Mouse (Mus musculus): ENCODE data around the gene Irf2.

Irf2 gene

DNA sequence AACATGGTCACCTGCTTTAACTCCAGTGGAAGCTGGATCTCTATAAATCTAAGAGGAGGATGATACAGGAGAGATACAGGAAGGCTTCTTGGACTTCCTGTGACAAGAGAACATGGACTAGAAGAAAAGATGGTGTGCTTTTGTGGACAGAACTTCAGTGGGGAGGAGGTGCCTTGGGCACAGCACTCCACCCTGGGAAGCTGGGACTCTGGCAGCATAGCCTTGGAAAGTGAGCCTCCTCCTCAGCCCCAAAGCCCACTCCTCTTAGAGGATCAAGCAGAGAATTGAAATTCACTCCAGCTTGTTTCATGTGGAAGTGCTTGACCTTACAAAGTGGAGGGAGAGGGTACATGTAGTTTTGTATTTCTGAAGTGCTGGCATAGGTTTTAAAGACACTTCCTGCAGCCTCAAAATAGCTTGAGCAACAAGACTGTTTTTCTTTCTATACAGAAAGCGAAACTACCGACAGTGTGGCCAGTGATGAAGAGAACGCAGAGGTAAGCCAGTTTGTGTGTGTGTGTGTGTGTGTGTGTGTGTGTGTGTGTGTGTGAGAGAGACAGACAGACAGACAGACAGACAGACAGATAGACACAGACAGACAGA, 104.9 kb downstream of the Irf2 start:
- no peak for DNase-seq (ENCODE audit: low read depth)

- no peak for DNase-seq (ENCODE audit: low read depth)
Measured at GRCm38 (mm10) chr8:46844974-46845774, 105.6 kb downstream of the Irf2 start.

DNA sequence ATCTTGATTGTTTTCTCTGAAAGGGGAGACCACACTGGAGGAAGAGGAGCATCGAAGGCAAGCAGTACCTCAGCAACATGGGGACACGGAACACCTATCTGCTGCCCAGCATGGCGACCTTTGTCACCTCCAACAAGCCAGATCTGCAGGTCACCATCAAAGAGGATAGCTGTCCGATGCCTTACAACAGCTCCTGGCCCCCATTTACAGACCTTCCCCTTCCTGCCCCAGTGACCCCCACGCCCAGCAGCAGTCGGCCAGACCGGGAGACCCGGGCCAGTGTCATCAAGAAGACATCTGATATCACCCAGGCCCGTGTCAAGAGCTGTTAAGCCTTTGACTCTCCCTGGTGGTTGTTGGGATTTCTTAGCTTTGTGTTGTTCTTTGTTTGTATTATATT, 106.4 kb downstream of the Irf2 start:
- no peak for DNase-seq (ENCODE audit: low read depth)

- no peak for DNase-seq (ENCODE audit: low read depth)
Measured at GRCm38 (mm10) chr8:46846893-46847292, 107.4 kb downstream of the Irf2 start.

GRCm38 (mm10) chr8:46848011-46848641, 108.6 kb downstream of the Irf2 start:
- DNase-seq (ENCODE audit: low read depth): no peak

DNA sequence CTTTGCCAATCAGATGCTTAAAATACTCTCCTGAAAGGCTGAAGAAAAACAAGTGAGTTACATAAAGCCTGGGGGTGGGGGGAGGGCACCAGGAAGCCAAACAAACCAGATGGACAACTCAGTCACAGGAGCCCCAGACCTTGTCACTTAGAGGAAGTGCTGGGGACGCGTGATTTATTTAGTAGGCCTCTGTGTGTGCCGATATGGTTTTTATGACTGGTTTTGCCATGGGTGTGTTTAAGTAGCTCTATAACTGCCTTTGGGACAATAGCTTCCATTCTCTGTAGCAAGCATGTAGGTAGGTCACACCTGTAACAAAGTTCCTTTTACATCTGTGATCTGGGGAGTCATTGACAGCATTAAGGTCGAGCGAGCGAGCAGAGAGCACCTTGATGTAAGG, 109.4 kb downstream of the Irf2 start:
- no peak for DNase-seq (ENCODE audit: low read depth)

DNA sequence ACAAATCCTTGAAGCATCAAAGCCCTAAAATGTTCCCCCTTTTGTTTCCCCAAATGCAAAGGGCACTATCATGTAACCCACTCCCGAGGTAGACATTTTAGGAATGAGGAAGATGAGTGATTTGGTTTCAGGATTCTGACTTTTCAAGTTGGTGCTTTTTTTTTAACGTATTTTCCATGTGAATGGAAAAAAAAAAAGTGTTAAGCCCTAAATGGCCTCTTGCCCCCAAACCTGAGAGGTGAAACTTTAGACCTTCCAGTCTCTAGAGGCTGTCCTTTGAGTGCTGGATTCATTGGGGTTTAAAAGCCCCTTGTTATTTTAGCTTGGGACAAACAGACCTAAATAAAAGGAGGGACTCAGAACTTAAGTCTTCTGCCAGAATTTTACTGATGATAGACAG, 109.9 kb downstream of the Irf2 start:
- DNase-seq (ENCODE audit: low read depth): no peak

DNA sequence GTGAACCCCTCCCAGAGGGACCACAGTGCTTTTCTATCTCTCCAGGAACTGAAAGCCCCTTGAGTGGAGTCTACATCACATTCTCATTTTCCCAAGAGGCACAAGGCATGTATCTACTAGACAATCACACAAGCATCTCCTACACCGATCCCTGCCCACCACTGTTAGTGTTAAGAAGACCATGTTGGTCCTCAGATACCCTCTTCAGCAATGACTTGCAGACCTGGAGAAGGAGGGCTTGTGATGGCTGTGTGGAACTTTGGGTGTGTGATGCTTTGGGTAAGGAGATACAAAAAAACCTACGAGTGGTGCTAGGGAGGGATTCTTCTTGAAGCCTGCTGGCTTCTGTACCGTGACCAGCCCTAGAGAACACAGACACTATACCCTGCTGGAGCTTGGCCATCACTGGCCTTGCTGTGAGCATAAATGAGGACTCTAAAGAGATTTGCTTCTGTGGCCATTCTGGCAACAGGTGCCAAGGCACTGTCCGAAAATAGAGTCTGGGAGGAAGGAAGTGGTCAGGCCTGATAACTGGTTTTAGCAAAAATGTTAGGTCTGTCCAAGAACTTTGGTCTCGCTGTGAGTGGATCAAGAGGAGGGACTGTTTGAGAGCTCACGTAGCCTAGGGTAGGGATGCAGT, 110.8 kb downstream of the Irf2 start:
- DNase-seq (ENCODE audit: low read depth): no peak

- no peak for DNase-seq (ENCODE audit: low read depth)
Measured at GRCm38 (mm10) chr8:46851560-46851959, 112.0 kb downstream of the Irf2 start.

GRCm38 (mm10) chr8:46852377-46852776, 112.8 kb downstream of the Irf2 start:
- DNase-seq (ENCODE audit: low read depth): no peak

- no peak for DNase-seq (ENCODE audit: low read depth)
Measured at GRCm38 (mm10) chr8:46859164-46859846, 119.8 kb downstream of the Irf2 start.

DNA sequence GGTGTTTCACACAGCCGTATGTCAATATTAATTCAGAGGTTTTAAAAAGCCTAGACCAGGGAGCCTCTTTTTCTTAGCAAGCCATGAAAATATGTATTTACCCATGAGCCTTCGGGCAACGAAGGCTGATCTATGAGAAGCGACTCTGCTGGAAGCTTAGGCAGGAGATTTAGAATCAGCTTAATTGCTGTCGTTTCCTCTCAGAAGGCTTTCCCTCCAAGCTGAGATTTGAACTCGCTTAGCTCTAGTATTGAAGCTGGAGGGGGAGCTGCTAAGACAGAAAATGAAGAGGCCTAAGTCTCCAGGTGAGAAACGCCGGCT, 120.3 kb downstream of the Irf2 start:
- DNase-seq (ENCODE audit: low read depth): no peak

DNA sequence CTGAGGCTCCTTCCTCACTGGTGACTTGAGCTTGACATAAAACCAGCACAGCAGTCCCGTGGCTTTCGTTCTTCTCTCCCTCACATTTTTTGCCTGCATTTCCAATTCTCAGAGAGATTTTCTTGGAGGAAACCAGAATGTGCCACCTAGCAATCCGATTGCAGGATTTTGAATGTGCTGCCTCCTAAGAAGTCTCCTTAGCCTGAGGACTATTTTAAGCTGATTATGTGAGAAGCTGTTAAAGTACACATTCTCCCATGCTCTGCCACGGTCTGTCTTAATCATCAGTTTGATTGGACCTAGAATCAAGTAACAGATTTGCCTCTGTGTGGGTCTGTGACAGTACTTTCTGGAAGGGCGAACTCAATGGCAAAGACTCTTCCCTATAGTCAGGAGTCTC, 123.0 kb downstream of the Irf2 start:
- no peak for DNase-seq (ENCODE audit: low read depth)

- no peak for DNase-seq (ENCODE audit: low read depth)
Measured at GRCm38 (mm10) chr8:46865428-46865827, 125.9 kb downstream of the Irf2 start.

DNA sequence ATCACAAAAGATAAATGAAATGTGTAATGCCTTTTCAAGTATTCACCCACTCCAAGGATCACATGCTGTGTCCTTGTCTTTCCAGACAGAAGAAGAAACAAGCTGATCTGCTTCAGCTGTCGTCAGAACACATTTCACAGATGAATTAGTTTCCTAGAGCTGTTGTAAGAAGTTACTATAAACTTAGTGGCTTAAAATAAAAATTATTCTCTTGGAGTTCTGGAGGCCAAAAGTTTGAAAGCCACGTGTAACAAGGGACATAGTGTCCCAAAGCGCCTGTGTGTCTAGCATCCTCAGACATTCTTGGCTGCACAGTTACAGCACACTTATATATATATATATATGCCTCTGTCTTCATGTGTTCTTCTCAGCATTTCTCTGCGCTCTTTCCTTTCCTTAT, 127.9 kb downstream of the Irf2 start:
- DNase-seq (ENCODE audit: low read depth): no peak

- DNase-seq (ENCODE audit: low read depth): peak; percentile 92
Measured at GRCm38 (mm10) chr8:46868346-46869065, 129.0 kb downstream of the Irf2 start.

- DNase-seq (ENCODE audit: low read depth): peak; percentile 96
Measured at GRCm38 (mm10) chr8:46869521-46869925, 130.0 kb downstream of the Irf2 start.

DNA sequence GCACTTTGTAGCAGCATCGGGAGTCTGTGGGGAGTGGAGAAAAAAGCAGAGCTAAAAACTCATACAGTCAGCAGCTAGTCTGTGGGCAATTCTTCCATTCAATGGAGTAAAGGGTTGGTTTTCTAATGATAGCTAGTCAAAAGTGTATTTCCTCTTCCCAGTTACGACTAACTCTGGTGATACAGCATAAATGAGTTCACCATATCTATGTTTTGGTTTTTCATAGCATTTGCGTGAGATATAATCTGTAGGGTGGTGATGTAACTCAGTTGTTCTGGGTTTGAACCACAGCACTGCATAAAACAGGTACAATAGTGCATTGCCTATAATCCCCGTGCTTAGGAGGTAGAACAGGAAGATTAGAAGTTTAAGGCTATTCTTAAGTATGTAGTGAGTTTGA, 131.6 kb downstream of the Irf2 start:
- no peak for DNase-seq (ENCODE audit: low read depth)

GRCm38 (mm10) chr8:46875615-46876293, 136.2 kb downstream of the Irf2 start:
- DNase-seq (ENCODE audit: low read depth): no peak

- no peak for DNase-seq (ENCODE audit: low read depth)
Measured at GRCm38 (mm10) chr8:46881348-46881747, 141.8 kb downstream of the Irf2 start.

DNA sequence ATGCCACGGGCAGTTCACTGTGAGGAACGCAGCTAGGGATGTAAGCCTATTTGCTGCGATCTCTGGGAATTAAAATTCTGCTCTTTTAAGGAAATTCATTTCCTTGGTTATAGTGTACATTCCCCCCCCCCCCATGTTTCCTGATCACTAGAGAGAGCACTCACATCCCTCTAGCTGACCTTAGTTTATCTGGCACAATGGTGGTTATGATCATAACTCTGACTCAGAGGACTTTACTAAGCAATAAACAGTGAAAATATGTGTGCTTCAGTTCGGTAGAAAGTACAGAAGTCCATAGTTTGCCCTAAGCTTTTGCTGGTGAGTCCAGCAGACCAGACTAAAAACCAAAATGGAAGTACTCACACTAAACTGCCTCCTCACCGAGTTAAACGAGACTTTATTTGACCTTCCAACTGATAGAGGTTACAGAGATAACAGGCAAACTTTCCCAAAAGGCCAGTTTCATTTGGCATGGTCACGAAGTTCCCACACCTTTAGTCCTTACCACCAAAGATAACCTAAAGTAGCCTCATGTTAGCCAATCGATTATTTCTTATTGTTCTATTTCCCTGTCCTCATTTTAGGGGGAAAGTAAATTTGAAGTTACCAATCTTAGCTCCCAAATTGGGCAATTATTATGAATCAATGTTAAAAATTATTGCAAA, 142.4 kb downstream of the Irf2 start:
- DNase-seq (ENCODE audit: low read depth): no peak
